Mouse (Mus musculus) lung, embryonic 15.5 days (tissue): ENCODE measurements around the gene Tanc1. TPM values are rescaled to one million over a fixed set of nuclear protein-coding genes. Genes with fewer than 3 reads are reported as not detected.
A peak's percentile ranks its signal among the peaks of the same experiment; 100 is the strongest.

Experiments
- ATAC-seq: fragments of 200-750 bp; cut with Nextera tagmentation; 2 replicates; pipeline ENCODE4 v1.8.0; 2017; ENCODE audit warnings: moderate number of reproducible peaks, borderline replicate concordance; ENCODE audit not compliant: low FRiP score, low TSS enrichment; ENCODE audit errors: extremely low read depth
- H3K27ac ChIP-seq: fragments of 300-500 bp; sonication (generic); 2 replicates; pipeline ENCODE4 v1.5.1; 2015; ENCODE audit warnings: moderate library complexity, mild to moderate bottlenecking, inconsistent platforms
- H3K27me3 ChIP-seq: fragments of 300-500 bp; sonication (generic); 2 replicates; pipeline ENCODE4 v1.6.1; 2015; ENCODE audit warnings: inconsistent platforms
- H3K36me3 ChIP-seq: fragments of 300-500 bp; sonication (generic); 2 replicates; pipeline ENCODE4 v1.6.1; 2015; ENCODE audit warnings: inconsistent platforms
- H3K4me1 ChIP-seq: fragments of 300-500 bp; sonication (generic); 2 replicates; pipeline ENCODE4 v1.6.1; 2015; ENCODE audit warnings: inconsistent platforms
- H3K4me2 ChIP-seq: fragments of 300-500 bp; sonication (generic); 2 replicates; pipeline ENCODE4 v1.6.1; 2015; ENCODE audit warnings: inconsistent platforms, mild to moderate bottlenecking, moderate library complexity
- H3K4me3 ChIP-seq: fragments of 300-500 bp; sonication (generic); 2 replicates; pipeline ENCODE4 v1.5.1; 2015; ENCODE audit warnings: mild to moderate bottlenecking, inconsistent platforms
- H3K9ac ChIP-seq: fragments of 300-500 bp; sonication (generic); 2 replicates; pipeline ENCODE4 v1.6.1; 2015; ENCODE audit warnings: inconsistent platforms
- H3K9me3 ChIP-seq: fragments of 300-500 bp; sonication (generic); 2 replicates; pipeline ENCODE4 v1.6.1; 2016; ENCODE audit warnings: inconsistent platforms
- WGBS: fragments of 180-500 bp; shearing (Covaris S2); methylation state at CpG from one replicate; pipeline ENCODE4 v1.1.7; 2015; 5-methylcytosine and 5-hydroxymethylcytosine counted together
- polyA plus RNA-seq: library from polyadenylated mRNA; unstranded; fragments of >200 nt; fragmentation: Nextera tagmentation; extraction: Ambion mirVana; gene quantifications from 2 replicates; pipeline ENCODE4 v1.2.1, GENCODE M21; 2015

Gene Tanc1
- polyA plus RNA-seq, 1 experiment from 2014 or later = 33.9 TPM

DNA sequence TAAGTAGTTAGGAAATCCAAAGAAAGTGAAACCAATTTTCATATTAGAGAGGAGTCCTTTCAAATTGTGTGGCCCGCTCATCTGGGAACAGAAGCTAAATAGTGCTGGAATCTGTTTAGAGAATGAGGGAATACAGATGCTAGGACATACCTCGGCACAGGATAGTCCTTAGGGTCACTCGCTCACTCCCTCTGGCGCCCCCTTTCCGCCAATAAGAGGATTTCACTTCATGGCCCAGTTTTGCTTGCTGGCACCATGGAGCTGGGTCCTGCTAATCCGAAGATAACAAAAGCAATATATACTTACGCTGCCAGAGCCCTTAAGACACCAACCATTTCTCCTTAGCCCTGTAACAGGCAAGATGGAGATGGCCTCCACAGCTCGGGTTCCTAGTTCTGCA, 15.3 kb upstream of the Tanc1 start:
- H3K27me3 ChIP-seq = no peaks in the 10 kb centered on the region
- H3K4me1 ChIP-seq = peaks cover 25% of the 10 kb centered on the region
- 67% methylated on average over 8 of the region's 8 CpGs for WGBS
- ATAC-seq = no peak
- H3K9ac ChIP-seq = no peak overlapping the region
- no peak overlapping the region for H3K4me2 ChIP-seq
- no peak overlapping the region for H3K27ac ChIP-seq
- H3K4me3 ChIP-seq = no peak overlapping the region
- no peaks in the 10 kb centered on the region for H3K36me3 ChIP-seq
- no peaks in the 10 kb centered on the region for H3K9me3 ChIP-seq

DNA sequence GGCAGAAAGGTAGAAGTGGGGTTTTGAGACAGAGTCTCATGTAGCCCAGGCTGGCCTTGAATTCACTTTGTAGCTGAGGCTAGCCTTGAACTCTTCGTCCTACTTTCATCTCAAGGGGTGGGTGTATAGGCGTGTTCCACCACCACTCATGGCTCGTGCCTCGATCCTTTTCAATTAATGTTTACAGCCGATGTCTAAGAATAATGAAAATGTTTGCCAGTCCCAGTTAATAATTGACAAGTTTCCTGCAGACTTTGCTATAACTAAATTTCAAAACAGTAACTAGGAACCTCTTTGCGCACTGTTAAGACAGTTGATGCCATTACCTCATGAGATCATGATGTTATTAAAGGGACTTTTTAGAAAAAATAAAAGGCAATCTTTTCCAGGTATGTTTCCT, 13.6 kb upstream of the Tanc1 start:
- Histone ChIP-seq H3K9ac (no peak overlapping the region), H3K4me3 (no peak overlapping the region), H3K27me3 (no peaks in the 10 kb centered on the region), H3K27ac (no peak overlapping the region), H3K4me1 (peaks cover 25% of the 10 kb centered on the region), H3K4me2 (no peak overlapping the region), H3K9me3 (no peaks in the 10 kb centered on the region), H3K36me3 (no peaks in the 10 kb centered on the region)
- WGBS = 76% methylated on average over 6 of the region's 6 CpGs
- ATAC-seq = no peak

DNA sequence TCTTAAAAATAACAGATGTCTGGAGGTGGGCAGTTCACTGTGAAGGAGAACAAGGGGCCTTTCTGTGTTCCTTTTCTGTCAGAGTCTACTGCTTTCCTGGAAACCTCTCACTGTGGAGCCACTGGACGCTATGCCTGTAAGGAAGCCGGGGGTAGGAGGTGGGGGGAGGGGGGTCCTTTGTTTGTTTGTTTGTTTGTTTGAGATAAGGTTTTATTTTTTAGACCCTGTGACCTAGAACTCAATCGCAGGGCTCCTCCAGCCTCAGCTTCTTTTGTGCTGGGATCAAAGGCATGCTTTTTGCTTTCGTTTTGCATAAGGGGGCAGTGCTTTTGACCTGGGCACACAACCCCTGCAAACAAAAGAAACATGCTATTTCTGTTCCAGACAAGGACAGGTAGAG, 12.9 kb upstream of the Tanc1 start:
- Histone ChIP-seq H3K4me2 (no peak overlapping the region), H3K9ac (no peak overlapping the region)

DNA sequence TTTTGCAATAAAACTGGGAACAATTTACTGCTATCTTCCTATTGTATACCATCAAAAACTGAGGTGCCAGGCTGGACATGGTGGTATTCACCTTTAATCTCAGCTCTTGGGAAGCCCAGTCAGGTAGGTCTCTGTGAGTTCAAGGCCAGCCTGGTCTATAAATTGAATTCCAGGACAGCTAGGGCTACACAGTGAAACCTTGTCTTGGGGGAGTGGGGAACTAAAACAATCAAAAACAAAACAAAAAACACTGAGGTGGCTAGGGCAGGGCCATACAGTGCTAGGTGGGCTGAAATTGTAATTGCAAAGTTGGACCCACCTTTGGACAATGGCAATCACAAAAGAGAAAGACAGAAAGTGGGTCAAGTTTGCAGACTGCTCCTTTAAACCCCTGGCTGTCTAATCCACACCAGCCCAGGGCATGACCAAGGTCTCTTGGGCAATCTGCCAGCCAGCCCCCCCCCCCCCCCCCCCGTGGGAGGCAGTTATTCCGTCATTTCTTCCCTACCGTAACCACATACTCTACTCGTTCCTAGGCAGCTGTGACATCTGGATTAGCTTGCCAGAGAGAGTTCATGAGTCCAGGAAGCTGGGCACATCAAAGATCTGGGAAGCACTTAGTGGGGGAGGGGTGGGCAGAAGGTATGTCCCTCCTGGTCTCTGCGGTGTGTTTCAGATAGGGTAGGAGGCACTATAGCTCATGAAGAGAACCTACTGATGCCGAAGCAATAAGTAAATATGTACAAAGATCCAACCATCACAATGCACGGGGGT, 12.3 kb upstream of the Tanc1 start:
- WGBS = 2% methylated on average over 7 of the region's 7 CpGs
- Histone ChIP-seq H3K9me3 (no peaks in the 10 kb centered on the region), H3K4me2 (0 out of 2 replicates have a peak overlapping the region, but pooled peaks have one; percentile 6), H3K27ac (0 out of 2 replicates have a peak overlapping the region, but pooled peaks have one; percentile 30), H3K4me1 (peaks cover 16% of the 10 kb centered on the region), H3K9ac (no peak overlapping the region), H3K4me3 (no peak overlapping the region), H3K27me3 (no peaks in the 10 kb centered on the region), H3K36me3 (no peaks in the 10 kb centered on the region)
- ATAC-seq = peak; percentile 71

More for the DNA sequence above, 12.9 kb upstream of the Tanc1 start:
- ATAC-seq = no peak
- Histone ChIP-seq H3K4me1 (peaks cover 20% of the 10 kb centered on the region), H3K4me3 (no peak overlapping the region), H3K9me3 (no peaks in the 10 kb centered on the region), H3K27ac (no peak overlapping the region), H3K27me3 (no peaks in the 10 kb centered on the region), H3K36me3 (no peaks in the 10 kb centered on the region)
- 40% methylated on average over 4 of the region's 4 CpGs for WGBS

DNA sequence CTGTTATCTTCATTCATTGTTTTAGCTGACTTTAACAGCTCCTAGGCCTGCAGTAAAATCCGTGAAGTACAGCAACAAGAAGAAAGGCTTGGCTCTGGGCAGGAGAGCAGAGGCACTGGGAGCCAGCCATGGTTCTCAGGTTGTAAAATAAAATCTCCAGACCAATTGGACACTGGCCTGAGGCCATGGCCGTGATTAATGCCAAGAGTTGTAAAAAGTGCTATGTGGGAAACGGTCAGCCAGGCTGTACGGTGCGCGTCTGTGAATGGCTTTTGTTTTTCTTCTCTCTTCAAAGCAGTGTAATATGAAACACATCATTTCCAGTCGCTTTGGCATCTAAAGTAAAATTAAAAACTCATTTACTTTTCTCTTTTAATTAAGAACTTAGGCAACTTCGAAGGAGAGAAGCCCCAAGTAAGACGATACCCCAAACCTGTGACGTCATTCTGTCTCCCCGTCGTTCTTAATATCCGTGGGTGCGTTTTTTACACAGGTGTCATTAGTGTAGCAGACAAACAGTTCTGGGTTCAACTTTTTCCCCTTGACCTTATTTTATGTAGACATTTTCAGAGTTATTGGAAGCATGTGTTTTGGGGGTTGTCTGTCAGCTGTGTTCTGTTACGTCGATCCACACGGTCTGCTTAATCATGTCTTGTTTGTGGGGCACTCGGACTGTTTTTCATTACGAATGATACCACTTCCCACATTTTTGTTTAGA, 11.6 kb upstream of the Tanc1 start:
- 52% methylated on average over 19 of the region's 19 CpGs for WGBS

DNA sequence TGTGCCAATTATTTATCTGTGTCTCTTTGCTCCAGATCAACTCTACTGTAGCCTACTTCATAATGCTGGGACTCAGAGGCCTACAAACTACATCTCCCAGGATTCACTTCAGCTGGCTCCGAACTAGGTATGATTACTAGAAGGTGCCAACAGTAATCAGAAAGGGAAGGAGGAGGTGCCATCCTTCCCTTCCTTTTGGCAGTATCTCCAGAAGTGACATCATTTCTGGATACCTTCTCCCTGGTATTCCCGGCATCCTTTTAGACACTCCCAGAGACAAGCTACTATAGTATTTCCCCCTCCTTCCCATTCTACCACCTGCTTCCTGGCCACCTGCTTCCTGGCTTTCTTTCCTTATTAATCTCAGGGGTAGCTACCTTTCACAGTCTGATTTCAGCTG, 10.9 kb upstream of the Tanc1 start:
- ATAC-seq = no peak
- H3K4me2 ChIP-seq = no peak overlapping the region
- H3K4me1 ChIP-seq = peaks cover 16% of the 10 kb centered on the region

More for the DNA sequence above, 11.6 kb upstream of the Tanc1 start:
- Histone ChIP-seq H3K9me3 (no peaks in the 10 kb centered on the region), H3K36me3 (no peaks in the 10 kb centered on the region), H3K27ac (0 out of 2 replicates have a peak overlapping the region, but pooled peaks have one; percentile 30), H3K4me2 (0 out of 2 replicates have a peak overlapping the region, but pooled peaks have one; percentile 6), H3K4me3 (no peak overlapping the region), H3K4me1 (peaks cover 16% of the 10 kb centered on the region), H3K9ac (no peak overlapping the region), H3K27me3 (no peaks in the 10 kb centered on the region)
- ATAC-seq = peak; percentile 40; the same call in 1 of the 2 replicates

DNA sequence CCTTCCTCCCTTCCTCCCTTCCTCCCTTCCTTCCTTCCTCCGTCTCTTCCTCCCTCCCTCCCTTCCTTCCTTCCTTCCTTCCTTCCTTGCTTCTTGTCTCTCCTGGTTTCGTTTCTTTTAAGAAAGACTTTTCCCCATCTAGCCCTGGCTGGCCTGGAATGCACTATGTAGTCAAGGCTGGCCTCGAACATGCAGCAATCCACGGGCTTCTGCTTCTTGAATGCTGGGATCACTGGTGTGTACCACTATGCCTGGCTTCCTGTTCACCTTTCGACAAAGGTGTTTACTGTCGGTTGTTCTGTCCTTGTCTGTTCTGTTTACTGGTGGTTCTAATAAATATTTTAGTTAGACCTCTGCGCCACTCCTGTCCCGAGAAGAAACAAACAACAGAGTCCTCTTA, 10.4 kb upstream of the Tanc1 start:
- Histone ChIP-seq H3K4me1 (peaks cover 16% of the 10 kb centered on the region), H3K4me3 (no peak overlapping the region), H3K9me3 (no peaks in the 10 kb centered on the region), H3K9ac (no peak overlapping the region), H3K27me3 (no peaks in the 10 kb centered on the region), H3K36me3 (no peaks in the 10 kb centered on the region), H3K27ac (no peak overlapping the region), H3K4me2 (no peak overlapping the region)
- no peak for ATAC-seq
- 77% methylated on average over 8 of the region's 8 CpGs for WGBS

More for the DNA sequence above, 10.9 kb upstream of the Tanc1 start:
- no peaks in the 10 kb centered on the region for H3K36me3 ChIP-seq
- H3K4me3 ChIP-seq = no peak overlapping the region
- H3K9me3 ChIP-seq = no peaks in the 10 kb centered on the region
- no peak overlapping the region for H3K27ac ChIP-seq
- H3K27me3 ChIP-seq = no peaks in the 10 kb centered on the region
- H3K9ac ChIP-seq = no peak overlapping the region
- WGBS = 74% methylated on average over 2 of the region's 2 CpGs

DNA sequence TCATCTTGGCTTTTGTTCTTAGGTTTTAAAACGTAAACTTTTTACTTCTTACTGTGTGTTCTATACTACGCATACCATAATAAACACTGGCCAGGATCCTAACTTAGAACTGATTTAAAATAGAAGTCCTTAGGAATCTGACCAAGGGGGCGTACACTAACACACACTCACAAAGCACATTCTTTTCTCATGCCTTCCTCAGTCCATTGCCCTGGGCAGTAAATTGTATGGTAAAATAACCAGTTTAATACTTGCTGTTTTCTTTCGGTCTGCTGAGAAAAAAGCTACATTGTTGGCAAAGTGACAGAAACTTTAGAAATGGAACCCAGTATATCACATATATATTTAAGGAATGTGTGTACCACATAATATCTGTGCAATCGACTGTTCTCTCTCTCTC, 2.9 kb upstream of the Tanc1 start:
- H3K27ac ChIP-seq = 0 out of 2 replicates have a peak overlapping the region, but pooled peaks have one; percentile 7
- WGBS = 28% methylated on average over 5 of the region's 5 CpGs

DNA sequence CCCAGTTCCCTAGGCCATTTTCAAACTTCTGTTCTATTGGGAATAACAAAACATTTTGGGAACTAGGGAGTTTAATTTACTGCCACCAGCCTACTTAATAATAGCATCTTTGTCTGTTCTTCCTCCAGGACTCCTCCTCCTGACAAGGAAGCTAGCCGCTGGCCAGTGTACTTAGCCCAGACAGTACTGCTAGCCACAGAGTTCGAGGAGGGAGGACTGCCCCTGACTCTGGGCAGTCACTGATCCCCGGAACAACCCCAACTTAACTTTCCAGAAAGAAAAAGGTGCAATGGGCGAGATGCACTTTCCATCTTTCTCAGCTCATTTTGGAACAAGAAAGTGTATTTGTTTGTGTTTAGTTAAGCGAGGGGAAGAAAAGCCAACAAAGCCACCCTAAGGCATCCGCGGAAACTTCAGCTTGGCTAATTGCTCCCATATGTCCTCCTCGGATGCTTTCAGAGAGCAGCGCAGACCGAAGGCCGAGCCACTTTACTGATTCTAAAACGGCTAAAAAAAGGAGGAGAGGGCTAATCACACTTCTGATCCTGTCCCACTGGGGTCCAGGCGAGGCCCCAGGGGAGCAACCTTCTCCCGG, 529 bp upstream of the Tanc1 start:
- H3K27me3 ChIP-seq = no peaks in the 10 kb centered on the region
- peak overlapping the region; percentile 97 for H3K27ac ChIP-seq
- H3K36me3 ChIP-seq = no peaks in the 10 kb centered on the region
- peak overlapping the region; percentile 93 for H3K9ac ChIP-seq
- ATAC-seq = peak; percentile 19; the same call in 1 of the 2 replicates
- peaks cover 64% of the 10 kb centered on the region for H3K4me1 ChIP-seq
- H3K4me2 ChIP-seq = peak overlapping the region; percentile 89
- no peaks in the 10 kb centered on the region for H3K9me3 ChIP-seq
- peak overlapping the region; percentile 85 for H3K4me3 ChIP-seq
- 1% methylated on average over 14 of the region's 14 CpGs for WGBS

More for the DNA sequence above, 2.9 kb upstream of the Tanc1 start:
- no peak overlapping the region for H3K4me2 ChIP-seq
- no peak for ATAC-seq
- H3K9me3 ChIP-seq = no peaks in the 10 kb centered on the region
- H3K9ac ChIP-seq = no peak overlapping the region
- no peaks in the 10 kb centered on the region for H3K36me3 ChIP-seq
- no peaks in the 10 kb centered on the region for H3K27me3 ChIP-seq
- H3K4me3 ChIP-seq = no peak overlapping the region
- H3K4me1 ChIP-seq = peaks cover 45% of the 10 kb centered on the region

DNA sequence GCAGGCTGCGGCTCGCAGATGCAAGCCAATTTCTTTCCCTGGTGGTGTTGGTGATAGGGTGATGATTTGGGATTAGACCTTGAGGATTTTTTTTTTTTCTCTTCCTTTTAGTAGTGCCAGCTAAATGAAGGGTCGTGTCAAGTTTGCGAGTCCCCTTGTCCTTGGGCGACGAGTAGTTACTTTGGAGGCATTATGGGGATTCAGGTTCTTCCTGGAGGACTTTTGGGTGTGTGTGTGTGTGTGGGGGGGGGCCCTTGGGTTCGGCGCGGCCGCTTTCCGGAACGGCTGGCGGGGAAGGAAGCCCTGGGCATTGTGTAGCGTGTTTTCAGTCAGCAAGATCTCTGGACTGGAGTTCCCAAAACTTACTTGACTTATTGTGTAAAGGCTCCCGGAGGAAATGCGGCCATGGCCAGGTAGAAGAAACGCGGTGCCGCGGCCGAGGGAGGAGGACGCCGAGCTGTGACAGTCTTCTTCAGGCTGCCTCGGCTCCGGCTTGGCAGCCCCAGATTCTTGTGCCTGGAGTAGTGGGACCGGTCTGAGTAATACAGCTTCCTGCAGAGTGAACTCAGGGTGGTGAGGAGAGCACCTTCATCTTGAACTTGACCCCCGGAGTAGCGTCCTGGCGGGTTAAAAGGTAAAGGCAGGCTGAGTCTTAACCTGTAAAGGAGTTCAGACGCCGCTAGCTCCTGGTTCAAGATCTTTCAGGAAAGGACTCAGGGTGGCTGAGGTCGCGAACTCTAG, 1.1 kb downstream of the Tanc1 start:
- Histone ChIP-seq H3K27ac (peak overlapping the region; percentile 97), H3K4me2 (peak overlapping the region; percentile 89), H3K9me3 (no peaks in the 10 kb centered on the region), H3K4me3 (peak overlapping the region; percentile 85), H3K9ac (peak overlapping the region; percentile 93), H3K4me1 (peaks cover 80% of the 10 kb centered on the region), H3K36me3 (no peaks in the 10 kb centered on the region), H3K27me3 (no peaks in the 10 kb centered on the region)
- no peak for ATAC-seq
- under 1% methylated on average over 33 of the region's 33 CpGs for WGBS

DNA sequence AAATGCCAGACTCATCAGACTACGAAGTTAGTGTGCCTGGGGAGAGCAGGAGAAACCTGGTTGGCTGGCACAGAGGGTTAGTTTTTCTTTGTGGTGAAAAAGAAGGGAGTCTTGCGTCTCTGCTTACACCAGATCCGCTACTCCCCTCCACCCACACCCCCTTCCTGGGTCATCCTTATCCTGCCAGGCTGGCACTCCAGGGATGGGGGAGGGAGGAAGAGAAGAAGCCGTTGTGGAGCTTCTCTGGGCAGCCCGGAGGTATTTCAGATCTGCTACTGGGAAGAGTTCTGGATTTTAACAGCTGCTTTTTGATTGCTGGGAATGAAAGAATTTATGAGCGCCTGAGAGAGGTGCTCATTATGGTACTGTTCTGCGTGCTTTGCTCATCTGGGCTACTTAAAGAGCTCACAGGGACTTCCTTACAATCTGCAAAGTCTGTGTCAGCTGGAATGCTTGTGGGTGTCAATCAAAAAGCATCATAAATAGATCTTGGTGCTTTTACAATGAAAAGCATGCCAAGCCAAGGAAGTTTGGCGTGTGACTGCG, 1.7 kb downstream of the Tanc1 start:
- Histone ChIP-seq H3K4me1 (peaks cover 74% of the 10 kb centered on the region), H3K9me3 (no peaks in the 10 kb centered on the region)
- no peak for ATAC-seq

More for the DNA sequence above, 1.7 kb downstream of the Tanc1 start:
- H3K4me2 ChIP-seq = peak overlapping the region; percentile 89
- H3K27me3 ChIP-seq = no peaks in the 10 kb centered on the region
- no peaks in the 10 kb centered on the region for H3K36me3 ChIP-seq
- 7% methylated on average over 9 of the region's 9 CpGs for WGBS
- H3K9ac ChIP-seq = peak overlapping the region; percentile 93
- H3K27ac ChIP-seq = peak overlapping the region; percentile 97
- peak overlapping the region; percentile 85 for H3K4me3 ChIP-seq
